Mouse (Mus musculus): ENCODE data around the gene Slc1a2.

- no peak for TF ChIP-seq MYOD1 (IDR thresholded peaks at IDR 0.05; ENCODE audit: control insufficient read depth, insufficient read length, low read depth)
- no peak for TF ChIP-seq CTCF (IDR thresholded peaks at IDR 0.05; ENCODE audit: control insufficient read depth, insufficient read depth, insufficient read length)
- TF ChIP-seq USF1 (IDR thresholded peaks at IDR 0.05; ENCODE audit: low read depth), result no peak
- TF ChIP-seq MAX (IDR thresholded peaks at IDR 0.05), result no peak
- TF ChIP-seq CEBPB (IDR thresholded peaks at IDR 0.05; ENCODE audit: low read depth), result no peak
- no peak for TF ChIP-seq MYOG (IDR thresholded peaks at IDR 0.05; ENCODE audit: control insufficient read depth, extremely low read depth, insufficient read length)
- TF ChIP-seq FOSL1 (IDR thresholded peaks at IDR 0.05; ENCODE audit: insufficient read depth, low read length, poor library complexity, severe bottlenecking), result no peak
Observed at GRCm38 (mm10) chr2:102785696-102786095, 127.2 kb downstream of the Slc1a2 start.
